Mouse (Mus musculus): ENCODE data around the gene Adcy2. TPM values are rescaled to one million over a fixed set of nuclear protein-coding genes. Genes with fewer than 3 reads are reported as not detected.

Gene Adcy2
- not detected in 2 replicates for polyA plus RNA-seq (2012)

DNA sequence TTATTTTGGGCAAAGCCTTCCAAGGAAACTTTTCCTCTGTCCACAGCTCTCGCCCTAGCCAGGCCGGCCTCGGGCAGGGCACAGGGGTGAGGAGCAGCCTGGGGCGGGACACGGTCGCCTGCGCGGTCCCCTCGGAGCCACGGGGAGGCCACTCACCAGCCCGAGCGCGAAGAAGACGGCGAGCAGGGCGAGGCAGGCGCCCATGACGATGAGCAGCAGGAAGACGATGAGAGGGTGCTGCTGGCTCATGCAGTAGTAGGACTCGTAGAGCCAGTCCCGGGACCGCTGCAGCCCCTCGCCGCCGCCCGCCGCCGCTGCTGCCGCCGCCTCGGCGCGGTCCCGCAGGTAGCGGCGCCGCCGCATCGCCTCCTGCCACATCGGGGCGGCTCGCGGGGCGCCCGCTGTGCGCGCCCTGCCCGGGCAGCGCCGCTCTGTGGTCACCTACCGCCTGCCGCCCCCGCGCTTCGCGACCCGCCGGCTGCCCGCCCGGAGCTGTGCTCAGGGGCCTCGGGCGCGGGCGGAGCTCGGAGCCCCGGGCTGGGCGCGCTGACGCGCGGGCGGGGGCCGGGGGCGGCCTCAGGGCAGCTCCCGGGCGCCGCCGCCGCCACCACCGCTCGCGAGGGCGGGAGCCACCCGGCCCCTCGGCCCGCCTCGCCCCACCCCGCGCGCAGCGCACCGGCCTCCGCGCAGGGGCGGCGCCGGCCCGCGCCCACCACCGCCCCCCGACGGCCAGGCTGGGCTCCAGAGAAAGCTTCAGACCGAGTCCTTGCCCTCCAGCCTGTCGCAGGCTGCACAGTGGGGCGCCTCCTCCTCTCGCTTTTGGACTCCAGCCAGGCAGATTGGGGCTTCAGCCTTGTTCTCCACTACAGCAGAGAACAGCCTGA, at the start of gene Adcy2:
Gene Adcy2, minus strand, starts transcription at position 624 of the 884 bp plus-strand sequence.

DNA sequence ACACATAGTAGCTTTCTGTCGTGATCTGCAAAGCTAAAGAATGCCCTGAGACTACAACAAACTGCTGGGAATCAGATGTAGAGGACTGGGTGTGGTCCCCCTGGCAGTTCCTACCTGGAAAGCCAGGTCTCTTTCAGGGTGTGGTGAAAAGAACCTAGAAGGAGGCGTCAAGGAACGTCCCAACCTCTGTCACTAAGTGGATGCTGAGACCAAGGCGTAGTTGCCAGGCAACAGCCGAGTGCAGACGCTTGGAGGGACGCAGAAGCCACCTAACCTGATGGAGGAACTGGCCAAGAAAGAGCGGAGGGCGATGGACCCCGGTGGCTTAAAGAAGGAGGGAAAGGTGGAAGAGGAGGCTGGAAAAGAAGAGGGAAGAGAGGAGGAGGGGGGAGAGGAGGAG, 402.1 kb downstream of the Adcy2 start, which contains the start of gene 1700001L19Rik:
Gene 1700001L19Rik, plus strand, starts transcription at position 223 of the 400 bp plus-strand sequence.

DNA sequence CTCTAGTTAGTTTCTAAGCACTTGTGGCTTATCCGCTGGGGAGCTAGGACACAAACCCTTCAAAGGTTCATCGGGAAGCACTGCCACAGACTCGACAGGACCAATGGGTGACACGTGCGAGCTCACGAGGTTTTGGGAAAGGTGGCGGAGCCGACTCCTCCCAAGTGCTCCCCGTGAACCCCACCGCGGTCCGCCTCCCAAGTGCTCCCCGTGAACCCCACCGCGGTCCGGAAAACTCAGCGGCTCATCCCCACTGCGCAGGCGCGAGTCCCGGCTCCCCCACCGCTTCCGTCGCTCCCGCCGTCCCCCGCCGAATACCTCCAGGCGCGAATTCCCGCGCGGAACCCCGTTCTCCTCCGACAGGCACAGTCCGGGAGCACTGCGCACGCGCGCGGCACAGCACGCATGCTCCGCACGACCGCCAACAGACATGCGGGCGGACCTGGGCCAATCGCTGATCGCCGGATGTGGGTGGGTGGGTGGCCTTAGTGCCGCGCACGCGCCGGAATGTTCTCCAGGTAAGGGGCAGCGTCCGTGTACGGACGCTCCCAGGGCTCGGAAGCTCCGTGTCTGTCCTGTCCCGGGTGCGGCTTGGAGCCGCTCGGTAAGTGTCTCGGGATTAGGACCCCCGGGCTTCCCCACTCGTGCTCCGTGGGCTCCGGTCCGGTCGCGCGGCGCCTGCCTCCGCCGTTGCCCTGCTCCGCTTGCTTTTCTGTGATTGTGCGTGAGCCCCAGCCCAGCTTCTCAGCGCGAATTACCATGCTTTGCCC, 417.4 kb downstream of the Adcy2 start, which contains the start of the genes Mtrr and Fastkd3:
Gene Mtrr, minus strand, starts transcription at position 403 of the 770 bp plus-strand sequence.
Gene Fastkd3, plus strand, starts transcription at position 488 of the 770 bp plus-strand sequence.

All from megakaryocyte-erythroid progenitor cell, adult 5 weeks (primary cell).